Mouse (Mus musculus): ENCODE data around the gene Fxr2. TPM values are rescaled to one million over a fixed set of nuclear protein-coding genes. Genes with fewer than 3 reads are reported as not detected.

Fxr2 gene
- polyA plus RNA-seq (2014; fragmentation: Illumina TruSeq; extraction: RNeasy Lipid Tissue Mini Kit (QIAGEN cat#74804); ENCODE audit: low read depth, low replicate concordance), result 14.5 TPM

GRCm38 (mm10) chr11:69632284-69633089 is at the start of gene Fxr2:
Gene Fxr2, plus strand, starts transcription at chr11:69632990.

GRCm38 (mm10) chr11:69605726-69606490 is 26.9 kb upstream of the Fxr2 start, which contains the start of gene Atp1b2:
Gene Atp1b2, minus strand, starts transcription at chr11:69605942.

GRCm38 (mm10) chr11:69617805-69618204 is 15.0 kb upstream of the Fxr2 start, which contains the start of gene Shbg:
Gene Shbg, minus strand, starts transcription at chr11:69617905.

GRCm38 (mm10) chr11:69621571-69622268 is 11.1 kb upstream of the Fxr2 start, which contains the start of gene Sat2:
Gene Sat2, plus strand, starts transcription at chr11:69622024.

GRCm38 (mm10) chr11:69655264-69656064 is 22.7 kb downstream of the Fxr2 start, which contains the start of gene Sox15:
Gene Sox15, plus strand, starts transcription at chr11:69655314.

GRCm38 (mm10) chr11:69662213-69662966 is 29.6 kb downstream of the Fxr2 start, which contains the start of gene Mpdu1:
Gene Mpdu1, minus strand, starts transcription at chr11:69662642.

GRCm38 (mm10) chr11:69665961-69666664 is 33.3 kb downstream of the Fxr2 start, which contains the start of gene Cd68:
Gene Cd68, minus strand, starts transcription at chr11:69666153.

GRCm38 (mm10) chr11:69672211-69672706 is 39.5 kb downstream of the Fxr2 start, which contains the start of gene Eif4a1:
Gene Eif4a1, minus strand, starts transcription at chr11:69672423.

GRCm38 (mm10) chr11:69681314-69682208 is 48.8 kb downstream of the Fxr2 start, which contains the start of gene Senp3:
Gene Senp3, minus strand, starts transcription at chr11:69682084.

GRCm38 (mm10) chr11:69685526-69686148 is 52.8 kb downstream of the Fxr2 start, which contains the start of gene Tnfsf13:
Gene Tnfsf13, minus strand, starts transcription at chr11:69685784.

GRCm38 (mm10) chr11:69695361-69696181 is 62.8 kb downstream of the Fxr2 start, which contains the start of the genes Tnfsf12 and Tnfsfm13:
Gene Tnfsf12, minus strand, starts transcription at chr11:69695849.
Gene Tnfsfm13, minus strand, starts transcription at chr11:69696098.

Other genes with a start within 250 kb of the Fxr2 start
- 7.9 TPM for gene Naa38, start 237.5 kb upstream of the Fxr2 start, polyA plus RNA-seq (2014; fragmentation: Illumina TruSeq; extraction: RNeasy Lipid Tissue Mini Kit (QIAGEN cat#74804); ENCODE audit: low read depth, low replicate concordance)
- gene Cyb5d1, start 237.4 kb upstream of the Fxr2 start, polyA plus RNA-seq (2014; fragmentation: Illumina TruSeq; extraction: RNeasy Lipid Tissue Mini Kit (QIAGEN cat#74804); ENCODE audit: low read depth, low replicate concordance), result 62.7 TPM
- gene Tmem88, start 234.8 kb upstream of the Fxr2 start, polyA plus RNA-seq (2014; fragmentation: Illumina TruSeq; extraction: RNeasy Lipid Tissue Mini Kit (QIAGEN cat#74804); ENCODE audit: low read depth, low replicate concordance), result 1.5 TPM
- gene Kdm6b, start 219.3 kb upstream of the Fxr2 start, polyA plus RNA-seq (2014; fragmentation: Illumina TruSeq; extraction: RNeasy Lipid Tissue Mini Kit (QIAGEN cat#74804); ENCODE audit: low read depth, low replicate concordance), result 3.8 TPM
- not detected for gene Dnah2, start 83.9 kb upstream of the Fxr2 start, polyA plus RNA-seq (2014; fragmentation: Illumina TruSeq; extraction: RNeasy Lipid Tissue Mini Kit (QIAGEN cat#74804); ENCODE audit: low read depth, low replicate concordance)
- gene Efnb3, start 72.8 kb upstream of the Fxr2 start, polyA plus RNA-seq (2014; fragmentation: Illumina TruSeq; extraction: RNeasy Lipid Tissue Mini Kit (QIAGEN cat#74804); ENCODE audit: low read depth, low replicate concordance), result 0.29 TPM
- 1.6 TPM for gene Wrap53, start 52.7 kb upstream of the Fxr2 start, polyA plus RNA-seq (2014; fragmentation: Illumina TruSeq; extraction: RNeasy Lipid Tissue Mini Kit (QIAGEN cat#74804); ENCODE audit: low read depth, low replicate concordance)
- 8.5 TPM for gene Trp53, start 52.6 kb upstream of the Fxr2 start, polyA plus RNA-seq (2014; fragmentation: Illumina TruSeq; extraction: RNeasy Lipid Tissue Mini Kit (QIAGEN cat#74804); ENCODE audit: low read depth, low replicate concordance)
- 31.6 TPM for gene Atp1b2, start 27.0 kb upstream of the Fxr2 start, polyA plus RNA-seq (2014; fragmentation: Illumina TruSeq; extraction: RNeasy Lipid Tissue Mini Kit (QIAGEN cat#74804); ENCODE audit: low read depth, low replicate concordance)
- not detected for gene Shbg, start 15.1 kb upstream of the Fxr2 start, polyA plus RNA-seq (2014; fragmentation: Illumina TruSeq; extraction: RNeasy Lipid Tissue Mini Kit (QIAGEN cat#74804); ENCODE audit: low read depth, low replicate concordance)
- 2.8 TPM for gene Sat2, start 11.0 kb upstream of the Fxr2 start, polyA plus RNA-seq (2014; fragmentation: Illumina TruSeq; extraction: RNeasy Lipid Tissue Mini Kit (QIAGEN cat#74804); ENCODE audit: low read depth, low replicate concordance)
- gene Sox15, start 22.3 kb downstream of the Fxr2 start, polyA plus RNA-seq (2014; fragmentation: Illumina TruSeq; extraction: RNeasy Lipid Tissue Mini Kit (QIAGEN cat#74804); ENCODE audit: low read depth, low replicate concordance), result not detected
- gene Mpdu1, start 29.7 kb downstream of the Fxr2 start, polyA plus RNA-seq (2014; fragmentation: Illumina TruSeq; extraction: RNeasy Lipid Tissue Mini Kit (QIAGEN cat#74804); ENCODE audit: low read depth, low replicate concordance), result 23.0 TPM
- gene Cd68, start 33.2 kb downstream of the Fxr2 start, polyA plus RNA-seq (2014; fragmentation: Illumina TruSeq; extraction: RNeasy Lipid Tissue Mini Kit (QIAGEN cat#74804); ENCODE audit: low read depth, low replicate concordance), result 4.0 TPM
- gene Eif4a1, start 39.4 kb downstream of the Fxr2 start, polyA plus RNA-seq (2014; fragmentation: Illumina TruSeq; extraction: RNeasy Lipid Tissue Mini Kit (QIAGEN cat#74804); ENCODE audit: low read depth, low replicate concordance), result 617 TPM
- gene Senp3, start 49.1 kb downstream of the Fxr2 start, polyA plus RNA-seq (2014; fragmentation: Illumina TruSeq; extraction: RNeasy Lipid Tissue Mini Kit (QIAGEN cat#74804); ENCODE audit: low read depth, low replicate concordance), result 56.8 TPM
- 8.3 TPM for gene Tnfsf13, start 52.8 kb downstream of the Fxr2 start, polyA plus RNA-seq (2014; fragmentation: Illumina TruSeq; extraction: RNeasy Lipid Tissue Mini Kit (QIAGEN cat#74804); ENCODE audit: low read depth, low replicate concordance)
- gene Tnfsf12, start 62.9 kb downstream of the Fxr2 start, polyA plus RNA-seq (2014; fragmentation: Illumina TruSeq; extraction: RNeasy Lipid Tissue Mini Kit (QIAGEN cat#74804); ENCODE audit: low read depth, low replicate concordance), result 2.2 TPM
- gene Tnfsfm13, start 63.1 kb downstream of the Fxr2 start, polyA plus RNA-seq (2014; fragmentation: Illumina TruSeq; extraction: RNeasy Lipid Tissue Mini Kit (QIAGEN cat#74804); ENCODE audit: low read depth, low replicate concordance), result 1.6 TPM
- gene Polr2a, start 125.6 kb downstream of the Fxr2 start, polyA plus RNA-seq (2014; fragmentation: Illumina TruSeq; extraction: RNeasy Lipid Tissue Mini Kit (QIAGEN cat#74804); ENCODE audit: low read depth, low replicate concordance), result 37.7 TPM
- not detected for gene Slc35g3, start 129.0 kb downstream of the Fxr2 start, polyA plus RNA-seq (2014; fragmentation: Illumina TruSeq; extraction: RNeasy Lipid Tissue Mini Kit (QIAGEN cat#74804); ENCODE audit: low read depth, low replicate concordance)
- gene Zbtb4, start 132.9 kb downstream of the Fxr2 start, polyA plus RNA-seq (2014; fragmentation: Illumina TruSeq; extraction: RNeasy Lipid Tissue Mini Kit (QIAGEN cat#74804); ENCODE audit: low read depth, low replicate concordance), result 35.4 TPM
- 1.3 TPM for gene Chrnb1, start 163.0 kb downstream of the Fxr2 start, polyA plus RNA-seq (2014; fragmentation: Illumina TruSeq; extraction: RNeasy Lipid Tissue Mini Kit (QIAGEN cat#74804); ENCODE audit: low read depth, low replicate concordance)
- 5.0 TPM for gene Fgf11, start 168.9 kb downstream of the Fxr2 start, polyA plus RNA-seq (2014; fragmentation: Illumina TruSeq; extraction: RNeasy Lipid Tissue Mini Kit (QIAGEN cat#74804); ENCODE audit: low read depth, low replicate concordance)
- not detected for gene Tmem102, start 172.6 kb downstream of the Fxr2 start, polyA plus RNA-seq (2014; fragmentation: Illumina TruSeq; extraction: RNeasy Lipid Tissue Mini Kit (QIAGEN cat#74804); ENCODE audit: low read depth, low replicate concordance)
- gene Gm39566, start 182.3 kb downstream of the Fxr2 start, polyA plus RNA-seq (2014; fragmentation: Illumina TruSeq; extraction: RNeasy Lipid Tissue Mini Kit (QIAGEN cat#74804); ENCODE audit: low read depth, low replicate concordance), result not detected
- gene Spem2, start 185.5 kb downstream of the Fxr2 start, polyA plus RNA-seq (2014; fragmentation: Illumina TruSeq; extraction: RNeasy Lipid Tissue Mini Kit (QIAGEN cat#74804); ENCODE audit: low read depth, low replicate concordance), result not detected
- not detected for gene Spem1, start 189.2 kb downstream of the Fxr2 start, polyA plus RNA-seq (2014; fragmentation: Illumina TruSeq; extraction: RNeasy Lipid Tissue Mini Kit (QIAGEN cat#74804); ENCODE audit: low read depth, low replicate concordance)
- 1.5 TPM for gene Nlgn2, start 204.8 kb downstream of the Fxr2 start, polyA plus RNA-seq (2014; fragmentation: Illumina TruSeq; extraction: RNeasy Lipid Tissue Mini Kit (QIAGEN cat#74804); ENCODE audit: low read depth, low replicate concordance)
- 24.3 TPM for gene Tmem256, start 205.5 kb downstream of the Fxr2 start, polyA plus RNA-seq (2014; fragmentation: Illumina TruSeq; extraction: RNeasy Lipid Tissue Mini Kit (QIAGEN cat#74804); ENCODE audit: low read depth, low replicate concordance)
- 1.6 TPM for gene Plscr3, start 213.4 kb downstream of the Fxr2 start, polyA plus RNA-seq (2014; fragmentation: Illumina TruSeq; extraction: RNeasy Lipid Tissue Mini Kit (QIAGEN cat#74804); ENCODE audit: low read depth, low replicate concordance)
- gene Tnk1, start 225.7 kb downstream of the Fxr2 start, polyA plus RNA-seq (2014; fragmentation: Illumina TruSeq; extraction: RNeasy Lipid Tissue Mini Kit (QIAGEN cat#74804); ENCODE audit: low read depth, low replicate concordance), result not detected
- gene Tmem95, start 245.0 kb downstream of the Fxr2 start, polyA plus RNA-seq (2014; fragmentation: Illumina TruSeq; extraction: RNeasy Lipid Tissue Mini Kit (QIAGEN cat#74804); ENCODE audit: low read depth, low replicate concordance), result not detected
- gene Kctd11, start 248.4 kb downstream of the Fxr2 start, polyA plus RNA-seq (2014; fragmentation: Illumina TruSeq; extraction: RNeasy Lipid Tissue Mini Kit (QIAGEN cat#74804); ENCODE audit: low read depth, low replicate concordance), result 2.4 TPM